Mouse (Mus musculus) heart, postnatal 0 days (tissue): ENCODE measurements around the gene Fam186a.

Experiments used
- CTCF ChIP-seq: IDR thresholded peaks from 2 replicates; pipeline ENCODE4 v1.5.1; 2016; ENCODE audit warnings: antibody characterized with exemption, control low read depth, low read depth
- EP300 ChIP-seq: IDR thresholded peaks from 2 replicates; pipeline ENCODE4 v1.6.1; 2016; ENCODE audit warnings: antibody characterized with exemption, low read depth

DNA sequence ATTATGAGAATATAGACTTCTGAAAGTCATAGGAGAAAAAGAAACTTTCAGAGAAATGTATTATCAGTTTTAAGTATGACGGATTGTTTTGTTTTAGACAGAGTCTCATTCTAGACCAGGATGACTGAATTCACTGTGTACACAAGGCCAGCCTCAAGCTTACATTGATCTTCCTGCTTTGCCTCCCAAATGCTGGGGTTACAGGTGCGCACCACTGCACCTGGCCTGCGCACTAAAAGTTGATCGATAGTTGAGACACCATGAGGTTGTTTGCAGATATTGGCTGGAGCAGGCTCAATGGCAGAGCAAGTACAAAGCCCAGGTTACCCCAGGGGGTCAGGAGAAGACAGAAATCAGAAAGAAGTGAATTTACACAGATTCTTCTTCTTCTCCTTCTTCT, 55.1 kb downstream of the Fam186a start:
- TF ChIP-seq CTCF (no peak), EP300 (no peak)
